Mouse (Mus musculus) left cerebral cortex, adult 11 months (tissue): ENCODE measurements at regions not wholly inside any gene's neighbourhood (a gene's known extent, or its start where the extent isn't known, plus 50 kb on each side); places are given as distances from the start of the nearest gene placed in this dataset.

Experiments
- DNase-seq: peaks from one replicate; pipeline ENCODE4 v3.0.0; 2022; ENCODE audit warnings: low spot score

DNA sequence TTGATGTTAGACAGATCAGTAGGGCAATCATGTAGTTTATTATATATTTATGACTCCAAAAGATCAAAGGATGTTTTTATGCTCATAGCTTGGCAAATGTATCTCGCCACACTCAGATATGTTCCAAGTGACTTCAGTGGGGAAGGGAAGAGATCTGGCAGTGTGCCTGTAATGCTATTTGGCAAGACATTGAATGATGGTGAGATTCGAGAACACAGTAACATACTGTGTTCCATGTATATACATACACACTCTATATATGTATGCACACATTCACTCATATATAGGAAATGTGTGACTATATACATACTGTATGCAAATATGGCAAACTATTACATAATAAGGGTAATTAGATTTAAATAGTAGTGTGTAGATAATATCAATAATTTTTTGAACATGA, 577.3 kb upstream of the Arrdc4 start:
- DNase-seq, result no peak

DNA sequence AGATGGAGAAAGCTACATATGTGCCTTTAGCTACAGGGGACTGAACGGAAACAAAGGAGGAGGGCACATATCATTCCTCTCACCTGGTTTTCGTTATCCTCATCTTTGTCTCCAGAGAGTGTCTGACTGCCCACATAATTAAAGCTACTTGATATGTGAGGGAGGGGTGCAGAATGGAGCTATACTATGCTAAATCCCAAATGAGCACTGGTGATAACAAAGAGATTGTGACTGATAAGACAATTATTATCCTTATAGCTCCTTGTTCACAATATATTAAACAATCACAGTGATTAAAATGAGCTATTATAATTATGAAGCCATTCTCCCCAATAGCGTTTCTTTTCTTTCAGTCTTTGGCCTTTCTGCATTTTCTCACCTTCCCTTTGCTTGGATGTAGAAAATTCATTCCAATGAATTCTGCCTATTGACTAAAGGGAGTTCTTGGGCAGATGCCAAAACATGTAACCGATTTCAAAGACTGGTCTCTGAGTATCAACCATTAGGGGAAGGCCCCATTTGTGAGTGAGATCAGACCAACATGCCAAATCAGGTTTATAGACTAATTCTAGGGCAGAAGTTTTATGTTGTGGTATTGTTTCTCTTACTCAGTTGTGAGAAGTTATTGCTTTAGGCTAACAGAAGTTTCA, 528.1 kb upstream of the Arrdc4 start:
- no peak for DNase-seq

DNA sequence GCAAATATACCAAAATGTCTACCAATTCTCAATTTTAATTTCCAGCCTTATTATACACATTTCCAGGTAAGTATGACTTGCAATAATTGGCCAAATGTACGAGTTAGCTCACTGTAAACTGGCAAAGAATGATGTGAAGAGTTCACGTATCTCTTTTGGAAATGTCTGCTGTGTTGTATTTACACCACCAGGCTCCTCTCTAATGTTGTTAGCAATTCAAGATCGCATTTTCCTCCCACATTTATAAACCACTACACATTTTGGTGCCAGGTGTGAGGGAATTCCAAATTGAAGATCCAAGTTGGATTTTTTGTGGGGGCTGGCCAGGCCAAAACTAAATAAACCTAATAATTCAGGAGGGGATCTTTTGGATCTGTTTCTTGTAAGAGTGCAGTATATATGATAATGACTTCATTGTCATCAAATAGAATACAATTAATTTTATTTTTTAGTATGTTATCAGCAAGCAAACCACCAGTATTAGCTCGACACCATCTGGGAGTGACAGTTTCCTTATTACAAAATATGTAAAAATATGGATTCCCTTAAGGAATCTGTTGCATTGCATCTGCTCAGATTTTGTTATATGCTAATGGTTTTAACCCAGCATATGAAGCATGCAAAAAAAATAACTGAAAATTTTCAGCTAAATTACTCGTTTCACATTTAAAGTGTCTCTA, 527.5 kb upstream of the Arrdc4 start:
- no peak for DNase-seq

DNA sequence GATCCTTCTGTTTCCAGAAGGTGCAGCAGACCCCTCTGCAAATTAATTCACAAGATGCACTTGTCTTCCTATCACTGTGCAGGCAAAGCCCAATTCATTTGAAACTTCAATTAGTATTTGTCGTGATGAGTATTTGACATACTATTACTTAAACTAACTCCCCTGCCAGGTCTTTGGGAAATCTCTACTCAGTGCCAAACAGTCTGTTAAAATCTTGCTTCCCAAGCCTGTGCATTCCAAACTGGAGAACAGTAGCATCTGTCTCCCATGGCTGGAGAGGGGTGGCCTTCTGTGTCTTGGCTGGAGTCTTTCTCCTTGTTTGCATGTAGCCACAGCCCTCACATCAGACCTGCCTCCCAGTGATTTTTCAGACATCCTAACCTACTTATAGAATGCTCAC, 524.6 kb upstream of the Arrdc4 start:
- DNase-seq, result no peak

DNA sequence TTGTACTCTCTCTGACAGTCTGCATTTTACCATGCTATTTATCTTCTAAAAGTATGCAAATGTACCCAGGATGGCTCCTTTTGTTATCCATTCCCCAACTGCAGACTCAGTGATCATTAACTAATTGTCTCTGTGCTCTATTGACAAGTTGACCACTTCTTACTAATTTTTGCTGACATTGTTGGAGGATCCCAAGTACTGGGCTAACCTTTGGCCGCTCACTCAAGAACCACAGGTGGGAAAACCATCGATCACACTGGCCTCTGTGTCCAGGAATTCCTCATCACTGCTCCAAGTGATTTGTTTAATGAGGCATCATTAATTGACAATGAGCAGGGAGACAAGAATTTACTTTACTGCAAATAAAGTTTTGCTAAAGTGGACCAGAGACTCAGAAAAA, 495.5 kb upstream of the Arrdc4 start:
- DNase-seq, result no peak

DNA sequence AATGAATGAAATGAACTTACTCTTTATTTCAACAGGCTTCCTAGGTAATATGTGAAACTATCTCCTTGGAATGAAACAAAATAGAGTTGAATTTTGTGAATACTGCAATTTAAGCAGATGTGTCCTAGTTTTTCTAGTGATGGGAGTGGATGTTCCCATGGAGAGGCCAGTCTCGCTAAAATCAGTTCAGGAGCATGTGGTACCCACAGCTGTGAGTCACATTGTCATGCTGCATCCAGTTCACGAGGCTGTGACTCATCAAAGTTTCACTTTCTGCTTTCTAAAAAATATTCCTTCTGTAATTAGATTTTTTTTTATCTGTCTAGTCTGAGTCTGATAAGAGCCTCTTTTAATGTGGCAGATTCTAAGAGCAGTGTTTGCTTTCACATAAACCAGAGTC, 484.3 kb upstream of the Arrdc4 start:
- peak; percentile 64 for DNase-seq

DNA sequence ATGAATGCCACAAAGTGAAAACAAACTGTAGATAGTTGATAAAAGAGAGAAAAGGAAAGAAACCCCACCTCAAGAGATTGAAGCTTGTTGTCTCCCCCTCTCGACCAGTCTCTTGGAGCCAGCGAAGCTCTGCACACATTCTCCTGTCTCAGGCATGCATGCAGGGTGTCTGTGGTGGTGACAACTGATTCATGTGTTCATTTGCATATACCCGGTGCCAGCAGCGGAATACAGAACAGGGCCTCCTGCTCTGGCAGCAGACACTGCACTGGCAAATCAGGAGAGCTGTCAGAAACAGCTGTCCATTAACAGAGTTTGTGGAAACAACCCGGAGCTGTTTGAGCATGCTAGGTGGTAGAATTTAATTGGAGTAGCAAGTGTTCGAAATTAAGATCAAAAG, 468.8 kb upstream of the Arrdc4 start:
- DNase-seq, result no peak
